Mouse (Mus musculus) hindbrain, embryonic 15.5 days (tissue): ENCODE results near the gene Cd28. TPM values are rescaled to one million over a fixed set of nuclear protein-coding genes. Genes with fewer than 3 reads are reported as not detected.

ENCODE experiments used
- polyA plus RNA-seq: library from polyadenylated mRNA; unstranded; fragments of >200 nt; fragmentation: Nextera tagmentation; extraction: Ambion mirVana; gene quantifications from 2 replicates; pipeline ENCODE4 v1.2.1, GENCODE M21; 2015

Cd28 gene
- polyA plus RNA-seq, 1 experiment from 2014 or later: 0.18 TPM

Other genes starting within 250 kb of the Cd28 start
- 25.5 and 26.2 TPM in 2 replicates for gene Raph1, start 149.7 kb upstream of the Cd28 start, polyA plus RNA-seq
- gene Ctla4, start 170.2 kb downstream of the Cd28 start, polyA plus RNA-seq: not detected in 2 replicates